Mouse (Mus musculus): Measurements from ENCODE around the gene Golgb1.
A peak's percentile ranks its signal among the peaks of the same experiment; 100 is the strongest.

The Golgb1 gene

DNA sequence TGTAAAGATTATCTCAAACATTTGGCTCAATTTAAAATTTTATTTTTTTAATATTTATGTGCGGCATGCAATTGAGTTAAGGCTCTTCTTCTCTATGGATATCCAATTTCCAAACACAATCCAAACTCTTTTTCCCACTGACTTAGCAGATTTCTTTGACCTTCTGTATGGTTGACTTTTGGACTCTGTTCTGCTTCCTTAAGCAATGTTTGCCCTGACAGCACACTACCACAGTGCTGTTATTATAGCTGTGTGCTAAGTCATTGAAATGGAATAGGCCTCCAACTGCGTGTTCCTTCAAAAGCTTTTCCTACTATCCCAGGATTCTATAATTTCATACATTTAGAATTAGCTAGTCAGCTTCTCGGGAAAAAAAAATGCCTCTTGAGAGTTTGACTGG lies 68.7 kb downstream of the Golgb1 start:
- DNase-seq (ENCODE audit: low read depth, low spot score): no peak

DNA sequence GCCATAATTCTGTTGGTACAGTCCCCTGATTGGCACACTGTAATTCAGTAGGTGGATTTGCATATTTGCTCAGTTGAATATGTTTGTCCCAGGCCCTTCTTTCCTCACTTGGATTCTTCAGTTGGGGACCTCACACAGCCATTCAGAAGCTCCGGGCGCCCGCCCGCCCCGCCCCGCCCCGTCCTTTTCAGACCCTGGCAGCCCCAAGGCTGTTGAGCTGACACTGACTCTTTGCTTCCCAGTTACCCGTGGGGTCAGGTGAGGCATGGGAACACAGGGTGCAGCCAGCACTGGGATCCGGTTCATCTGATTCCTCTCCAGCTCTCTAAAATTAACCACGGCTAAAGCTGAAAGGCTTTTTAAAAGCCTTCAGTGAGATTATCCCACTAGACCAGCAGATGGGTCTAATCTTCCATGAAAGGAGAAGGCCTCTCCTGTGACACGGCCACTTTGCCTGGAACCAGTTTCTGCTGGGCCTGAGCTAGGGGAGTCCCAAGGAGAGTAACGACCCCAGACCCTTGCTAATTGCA lies 70.0 kb downstream of the Golgb1 start:
- DNase-seq (ENCODE audit: low read depth, low spot score): no peak

DNA sequence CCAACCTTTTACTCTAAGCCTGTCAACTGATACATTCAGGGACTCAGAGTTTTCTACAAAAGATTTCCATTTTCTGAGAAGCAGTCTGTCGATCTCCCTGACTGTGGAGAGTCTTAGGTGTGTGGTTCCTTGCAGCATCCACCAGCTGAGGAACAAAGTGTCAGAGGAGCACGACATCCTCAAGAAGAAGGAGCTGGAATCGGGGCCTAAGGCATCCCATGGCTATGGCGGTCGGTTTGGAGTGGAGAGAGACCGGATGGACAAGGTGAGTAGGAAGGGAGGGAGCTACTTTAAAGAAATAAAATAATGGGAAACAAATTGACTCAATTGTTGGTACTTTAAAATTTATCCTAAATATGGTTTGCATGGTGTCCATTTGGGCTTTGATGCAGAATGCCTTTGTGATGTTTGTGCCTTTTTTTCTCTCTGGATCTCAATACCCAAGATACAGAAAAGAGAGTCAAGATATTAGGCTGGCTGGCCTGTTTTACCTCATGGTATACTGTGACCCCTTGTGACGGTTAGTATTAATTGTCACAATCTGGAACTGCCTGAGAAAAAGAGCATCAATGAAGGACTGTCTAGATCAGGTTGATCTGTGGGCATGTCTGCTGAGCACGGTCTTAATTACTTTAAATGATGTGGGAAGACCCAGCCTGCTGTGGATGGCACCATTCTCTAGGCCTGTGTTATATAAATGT lies 71.7 kb downstream of the Golgb1 start:
- no peak for DNase-seq (ENCODE audit: low read depth, low spot score)

DNA sequence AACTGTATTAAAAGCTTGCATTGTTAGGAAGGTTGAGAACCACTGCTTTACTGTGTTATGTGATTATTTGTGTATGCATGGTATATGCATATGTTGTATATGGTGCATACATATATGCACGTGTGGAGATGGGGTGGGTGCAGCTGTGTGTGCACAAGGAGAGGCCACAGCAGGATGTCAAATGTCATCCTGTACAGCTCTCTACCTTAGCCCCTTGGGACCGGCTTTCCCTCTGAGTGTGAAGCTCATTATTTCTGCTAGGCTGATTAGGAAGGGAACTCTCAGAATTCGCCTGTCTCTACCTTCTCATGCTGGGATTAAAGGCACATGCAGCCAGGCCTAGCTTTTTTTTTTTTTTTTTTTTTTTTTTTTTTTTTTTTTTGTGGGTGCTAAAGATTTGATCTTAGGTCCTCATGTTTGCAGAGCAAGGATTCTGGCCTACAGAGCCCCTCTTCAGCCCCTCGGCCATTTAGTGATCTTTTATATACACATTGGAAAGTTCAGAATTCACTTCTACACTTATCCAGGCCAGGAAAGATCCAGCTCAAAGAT lies 72.8 kb downstream of the Golgb1 start:
- no peak for DNase-seq (ENCODE audit: low read depth, low spot score)

DNA sequence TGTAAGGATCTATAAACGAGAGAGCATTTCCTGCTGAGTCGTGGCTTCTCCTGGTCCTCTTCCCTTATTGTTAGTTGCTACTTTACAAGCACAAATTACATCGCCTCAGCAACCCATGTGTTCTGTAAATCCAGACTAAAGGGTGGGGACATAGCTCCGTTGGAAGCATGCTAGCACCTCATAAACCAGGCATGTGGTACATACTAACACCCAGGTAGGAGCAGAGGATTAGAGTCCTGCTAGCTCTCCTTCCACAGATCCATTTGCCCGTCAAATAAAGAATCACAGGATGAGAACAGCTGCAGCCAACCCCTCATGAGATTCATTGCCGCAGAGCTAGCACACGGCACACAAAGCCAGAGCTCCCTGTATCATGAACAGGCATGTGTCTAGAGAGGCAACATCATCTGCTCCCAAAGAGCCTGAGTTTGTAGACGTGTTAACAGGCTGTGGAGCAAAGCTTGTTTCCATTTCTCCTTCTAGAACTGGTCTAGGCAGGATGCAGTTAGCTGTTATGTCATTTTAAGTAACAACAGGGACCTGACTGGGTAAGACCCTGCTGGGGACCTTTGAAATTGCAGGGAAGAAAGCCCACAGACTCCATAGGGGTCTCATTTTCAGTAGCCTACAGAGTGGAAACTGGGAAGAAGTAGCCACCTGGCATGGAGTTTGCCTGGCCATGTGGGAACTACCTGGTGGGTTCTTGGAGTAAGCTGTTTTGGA lies 74.8 kb downstream of the Golgb1 start:
- DNase-seq (ENCODE audit: low read depth, low spot score): peak; percentile 40

DNA sequence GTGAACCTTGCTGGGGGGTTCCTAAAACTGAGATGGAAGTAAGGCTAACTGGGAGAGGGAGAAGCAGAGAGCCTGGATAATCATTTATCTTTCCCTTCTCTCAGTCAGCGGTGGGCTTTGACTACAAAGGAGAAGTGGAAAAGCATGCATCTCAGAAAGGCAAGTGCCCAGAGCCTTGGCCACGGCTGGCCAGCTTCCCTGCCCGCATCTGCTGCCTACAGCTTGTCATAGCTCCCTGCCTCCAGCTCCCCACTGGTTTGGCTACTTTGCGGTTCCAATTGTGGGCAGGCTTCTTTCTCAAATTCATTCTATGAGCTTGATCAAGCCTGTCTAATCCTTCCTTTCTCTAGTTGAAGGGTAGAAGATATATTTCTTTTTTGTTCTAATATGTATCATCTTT lies 76.1 kb downstream of the Golgb1 start:
- DNase-seq (ENCODE audit: low read depth, low spot score): no peak

DNA sequence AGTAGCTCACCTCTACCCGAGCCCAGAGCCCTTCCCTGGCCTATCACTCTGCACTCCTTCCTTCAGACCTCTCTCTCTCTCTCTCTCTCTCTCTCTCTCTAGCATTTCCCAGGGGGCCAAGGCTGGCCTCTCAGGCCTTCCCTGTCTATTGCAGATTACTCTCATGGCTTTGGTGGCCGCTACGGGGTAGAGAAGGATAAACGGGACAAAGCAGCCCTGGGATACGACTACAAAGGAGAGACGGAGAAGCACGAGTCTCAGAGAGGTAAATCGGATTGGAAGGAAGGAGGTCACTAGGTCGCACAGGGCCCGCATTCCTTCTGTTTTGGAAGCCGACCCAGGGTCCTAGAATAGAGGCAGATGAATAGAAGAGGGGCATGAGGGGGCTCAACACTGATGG lies 80.2 kb downstream of the Golgb1 start:
- no peak for DNase-seq (ENCODE audit: low read depth, low spot score)

DNA sequence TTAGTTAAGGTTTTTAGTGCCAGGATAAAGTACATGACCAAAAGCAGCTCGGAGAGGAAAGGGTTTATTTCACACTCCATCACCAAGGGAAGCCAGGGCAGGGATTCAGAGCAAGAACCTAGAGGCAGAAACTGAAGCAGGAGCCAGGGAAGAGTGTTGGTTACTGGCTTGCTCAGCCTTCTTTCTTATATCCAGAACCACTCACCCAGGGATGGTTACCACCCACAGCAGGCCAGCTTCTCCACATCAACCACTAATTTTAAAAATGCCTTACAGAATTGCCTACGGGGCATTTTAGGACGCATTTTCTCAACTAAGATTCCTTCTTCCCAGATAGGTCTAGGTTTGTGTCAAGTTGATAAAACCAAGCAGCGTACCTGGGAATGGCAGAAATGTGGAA lies 88.5 kb downstream of the Golgb1 start:
- DNase-seq (ENCODE audit: low read depth, low spot score): no peak

DNA sequence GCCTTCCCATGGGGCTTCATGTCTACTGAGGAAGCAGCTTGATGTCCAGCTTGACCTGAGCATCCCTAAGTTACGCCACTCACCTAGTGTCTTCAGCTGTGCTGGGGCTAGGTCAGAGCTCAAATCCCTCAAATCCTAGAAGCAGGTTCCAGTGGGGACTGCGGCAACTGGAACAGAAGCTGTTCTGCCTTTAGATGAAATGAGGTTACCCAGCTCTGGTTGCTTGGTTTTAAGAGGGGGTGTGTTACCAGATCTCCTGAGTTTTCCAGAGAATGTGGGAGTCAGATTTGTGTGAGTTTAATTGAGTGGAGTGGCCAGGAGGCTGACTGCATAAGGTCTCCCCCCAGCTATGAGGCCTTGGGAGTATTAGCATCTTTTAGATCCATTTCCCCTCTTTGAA lies 104.2 kb downstream of the Golgb1 start:
- no peak for DNase-seq (ENCODE audit: low read depth, low spot score)

Data from forelimb bud, embryonic 11.5 days (tissue).